19 mouse cellular contexts compared by ENCODE assay signal in the genomic region with DNA sequence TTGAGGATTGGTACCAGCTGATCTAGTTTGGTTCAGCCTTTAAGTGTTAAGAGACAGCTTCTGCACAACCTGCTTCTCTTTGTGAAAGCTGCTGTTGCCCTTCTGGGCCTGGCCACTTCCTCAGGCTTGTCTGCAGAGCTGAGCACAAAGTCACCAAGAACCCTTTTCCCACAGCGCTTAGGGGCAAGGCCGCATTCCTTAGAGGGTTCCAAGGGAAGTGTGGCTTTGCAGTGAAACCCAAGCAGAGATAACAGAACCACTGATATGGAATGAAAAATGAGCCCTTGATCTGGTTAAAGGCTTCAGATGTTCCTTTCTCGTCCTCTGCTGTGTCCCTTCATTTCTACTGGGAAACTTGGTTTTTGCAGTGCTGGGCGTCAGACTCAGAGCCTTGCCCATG. TPM values are rescaled to one million over a fixed set of nuclear protein-coding genes. Genes with fewer than 3 reads are reported as not detected.
DNase-seq lines count a peak whose midpoint lies in the region.
"Had no signal": no experiment of that assay in that cellular context is flagged by ENCODE, and none has a peak within 500 bp of the region (broad histone marks: within the 10 kb centered on the region; RNA-seq: fewer than 3 reads in every experiment).

No protein-coding gene starts in this region.

- DNase-seq in adrenal gland, adult 8-10 months = peak; percentile 25
- no peak for DNase-seq in adrenal gland, postnatal 4 days (ENCODE audit: low spot score in 2 of 2)
- peak; percentile 55 for DNase-seq in ovary, postnatal 36 days (ENCODE audit: low spot score)
- DNase-seq in ovary, postnatal 14 days (ENCODE audit: low spot score) = no peak
- peak; percentile 24 to 39 for DNase-seq in adrenal gland, postnatal 36 days
- no peak for DNase-seq in right cerebral cortex, postnatal 36 days (ENCODE audit: low spot score in 2 of 2)
- DNase-seq: cerebellum, adult 11 months; cerebellum, adult 2 months; cerebellum, adult 9-11 months; cerebellum, postnatal 25 days; forebrain, postnatal 0 days; gastrocnemius, adult 2 months; gastrocnemius, postnatal 14 days; heart, adult 11 months had no signal

RNA-seq across cellular contexts. Expression of a gene that starts 8.0 kb away (rescaled TPM):
- 1 to 10 TPM in 2 of 4 experiments, under 1 TPM in 2; 0.68 to 2.1 (median 1.3) TPM for total RNA-seq in adrenal gland, adult 8-10 months (2022)
- total RNA-seq in adrenal gland, postnatal 4 days (2021) = 1 to 10 TPM; 2.8 to 2.9 TPM
- total RNA-seq in adrenal gland, postnatal 36 days (2021) = 1 to 10 TPM; 3.8 to 4.9 TPM
- total RNA-seq: hematopoietic stem cell, adult 5-6 weeks; MEL had no signal

RNA-seq across cellular contexts. Expression of a gene that starts 26.4 kb away (rescaled TPM):
- 1 to 10 TPM in 2 of 4 experiments, under 1 TPM in 2; 0.83 to 8.4 (median 1.2) TPM for total RNA-seq in adrenal gland, adult 8-10 months (2022)
- total RNA-seq in adrenal gland, postnatal 4 days (2021) = under 1 TPM; 0.59 to 0.90 TPM
- 1 to 10 TPM; 5.4 to 6.6 TPM for total RNA-seq in adrenal gland, postnatal 36 days (2021)
- total RNA-seq: common myeloid progenitor, adult 5-6 weeks; heart, adult 8-10 months; heart, postnatal 25 days; hematopoietic stem cell, adult 5-6 weeks had no signal

RNA-seq across cellular contexts. Expression of a gene that starts 29.0 kb away (rescaled TPM):
- total RNA-seq in adrenal gland, adult 8-10 months (2022) = 10 to 100 TPM; 21.8 to 24.5 (median 22.9) TPM
- total RNA-seq in adrenal gland, postnatal 4 days (2021) = 10 to 100 TPM; 19.1 to 19.7 TPM
- 10 to 100 TPM; 25.2 to 25.7 TPM for total RNA-seq in adrenal gland, postnatal 36 days (2021)

Comparison
In these comparisons a context has a peak if more than half of its experiments do, and no peak if none do; other contexts are left out.
1. DNase-seq: peak in adrenal gland, adult 8-10 months (single experiment), ovary, postnatal 36 days (single experiment) and adrenal gland, postnatal 36 days (2 of 2); none in adrenal gland, postnatal 4 days (0 of 2), ovary, postnatal 14 days (single experiment) and right cerebral cortex, postnatal 36 days (0 of 2).